Mouse (Mus musculus): ENCODE results near the gene Rps21. TPM values are rescaled to one million over a fixed set of nuclear protein-coding genes. Genes with fewer than 3 reads are reported as not detected.

Gene Rps21
- polyA plus RNA-seq, 1 experiment from 2014 or later: 550 TPM

DNA sequence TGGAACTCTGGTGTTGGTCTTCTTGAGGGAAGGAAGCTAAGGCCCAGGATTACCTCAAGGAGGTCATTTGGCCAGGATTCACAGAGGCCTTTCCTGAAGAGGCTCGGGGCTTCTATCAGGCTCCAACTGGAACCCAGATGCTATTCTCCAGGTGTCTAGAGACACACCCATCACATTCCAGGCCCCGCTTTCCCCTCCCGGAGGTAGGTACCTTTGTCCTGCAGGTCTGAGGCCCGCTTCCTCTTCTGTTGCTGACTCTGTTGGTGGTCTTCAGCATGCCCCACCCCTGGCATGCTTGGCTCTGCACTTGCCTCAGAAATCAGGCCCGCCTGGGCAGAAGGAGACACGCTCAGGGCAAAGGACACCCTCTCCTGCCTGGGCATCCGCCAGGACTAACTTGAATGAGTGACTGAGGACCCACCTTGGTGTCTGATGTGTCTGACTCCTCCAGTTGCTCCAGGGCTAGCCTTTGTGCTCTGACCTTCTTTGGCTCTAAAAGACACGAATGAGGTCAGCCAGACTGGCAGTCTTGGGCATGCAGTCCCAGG lies 20.7 kb downstream of the Rps21 start:
- H3K4me1 ChIP-seq: peaks cover 9% of the 10 kb centered on the region
- H3K9me3 ChIP-seq (replicated peaks): no peaks in the 10 kb centered on the region
- no peak overlapping the region for H3K27ac ChIP-seq
- WGBS: 64% methylated on average over 8 of the region's 8 CpGs
- H3K36me3 ChIP-seq (ENCODE audit: poor library complexity, severe bottlenecking): no peaks in the 10 kb centered on the region
- H3K9ac ChIP-seq: no peak overlapping the region
- 0 out of 2 replicates have a peak, but pooled peaks cover 10% of the 10 kb centered on the region for H3K27me3 ChIP-seq
- no peak overlapping the region for H3K4me3 ChIP-seq
- no peak for ATAC-seq
- no peak overlapping the region for H3K4me2 ChIP-seq

- H3K27me3 ChIP-seq: 0 out of 2 replicates have a peak, but pooled peaks cover 9% of the 10 kb centered on the region
- no peaks in the 10 kb centered on the region for H3K36me3 ChIP-seq (ENCODE audit: poor library complexity, severe bottlenecking)
- H3K4me1 ChIP-seq: 0 out of 2 replicates have a peak, but pooled peaks cover 4% of the 10 kb centered on the region
- H3K4me2 ChIP-seq: no peak overlapping the region
- 80% methylated on average over 8 of the region's 8 CpGs for WGBS
- no peaks in the 10 kb centered on the region for H3K9me3 ChIP-seq (replicated peaks)
- no peak for ATAC-seq
- H3K9ac ChIP-seq: no peak overlapping the region
- H3K4me3 ChIP-seq: no peak overlapping the region
- no peak overlapping the region for H3K27ac ChIP-seq
Measured at GRCm38 (mm10) chr2:180279321-180279720, 22.1 kb downstream of the Rps21 start.

DNA sequence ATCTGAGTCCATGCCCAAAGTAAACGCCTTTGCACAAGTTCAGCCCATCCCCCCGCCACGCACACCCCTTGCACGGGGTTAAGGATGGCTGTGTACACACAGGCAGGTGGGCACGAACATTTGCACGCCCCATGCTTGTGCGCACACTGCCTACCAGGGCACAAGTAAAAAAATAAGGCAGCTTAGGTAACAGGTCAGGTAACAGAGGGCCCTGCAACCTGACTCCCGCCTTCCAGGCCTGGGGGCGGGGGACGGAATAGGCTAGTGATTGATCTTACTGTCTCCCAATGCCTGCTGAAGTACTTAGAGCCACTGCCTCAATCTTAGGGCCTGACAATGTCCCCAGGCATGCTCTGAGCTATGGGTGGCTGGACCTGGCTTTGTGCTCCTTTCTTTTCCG lies 31.8 kb downstream of the Rps21 start:
- H3K36me3 ChIP-seq (ENCODE audit: poor library complexity, severe bottlenecking): no peaks in the 10 kb centered on the region
- 60% methylated on average over 11 of the region's 11 CpGs for WGBS
- no peak for ATAC-seq

GRCm38 (mm10) chr2:180289440-180290108 lies 32.4 kb downstream of the Rps21 start, which contains the start of gene Rbbp8nl:
TSS of gene Rbbp8nl (minus strand) at chr2:180289879.
- Histone ChIP-seq H3K4me1 (no peaks in the 10 kb centered on the region), H3K36me3 (ENCODE audit: poor library complexity, severe bottlenecking) (no peaks in the 10 kb centered on the region), H3K9me3 (replicated peaks) (no peaks in the 10 kb centered on the region), H3K4me2 (no peak within 1 kb of the TSS), H3K27me3 (no peaks in the 10 kb centered on the region), H3K9ac (no peak within 1 kb of the TSS), H3K27ac (no peak within 1 kb of the TSS), H3K4me3 (no peak within 1 kb of the TSS)
- no peak for ATAC-seq
- WGBS: 49% methylated on average over 16 of the region's 16 CpGs

More for the DNA sequence above, 31.8 kb downstream of the Rps21 start:
- no peak overlapping the region for H3K4me3 ChIP-seq
- H3K4me1 ChIP-seq: no peaks in the 10 kb centered on the region
- no peaks in the 10 kb centered on the region for H3K9me3 ChIP-seq (replicated peaks)
- no peak overlapping the region for H3K27ac ChIP-seq
- H3K9ac ChIP-seq: no peak overlapping the region
- no peaks in the 10 kb centered on the region for H3K27me3 ChIP-seq
- no peak overlapping the region for H3K4me2 ChIP-seq

DNA sequence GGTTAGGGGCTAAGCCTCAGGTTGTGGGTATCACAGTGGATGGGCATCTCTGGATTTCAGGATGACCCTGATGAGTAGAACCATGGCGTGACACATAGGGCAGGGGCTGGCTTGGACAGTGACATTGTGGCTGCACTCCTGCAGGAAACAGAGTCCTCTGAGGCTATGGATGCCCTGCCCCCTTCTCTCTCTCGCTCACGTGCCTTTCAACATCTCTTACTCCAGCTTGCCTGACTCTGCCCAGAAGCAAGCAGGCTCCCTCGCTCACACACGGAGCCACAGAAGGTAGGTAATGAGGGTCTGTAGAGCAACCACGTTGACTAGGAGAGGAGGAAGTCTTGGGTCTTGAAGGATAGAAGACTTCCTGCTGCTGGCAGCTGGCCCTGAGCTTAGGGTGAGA lies 33.3 kb downstream of the Rps21 start:
- Histone ChIP-seq H3K9ac (no peak overlapping the region), H3K4me3 (no peak overlapping the region), H3K4me2 (no peak overlapping the region), H3K27me3 (no peaks in the 10 kb centered on the region), H3K27ac (no peak overlapping the region), H3K9me3 (replicated peaks) (no peaks in the 10 kb centered on the region), H3K4me1 (no peaks in the 10 kb centered on the region), H3K36me3 (ENCODE audit: poor library complexity, severe bottlenecking) (no peaks in the 10 kb centered on the region)
- no peak for ATAC-seq
- WGBS: 69% methylated on average over 6 of the region's 6 CpGs

- no peaks in the 10 kb centered on the region for H3K36me3 ChIP-seq (ENCODE audit: poor library complexity, severe bottlenecking)
- no peaks in the 10 kb centered on the region for H3K27me3 ChIP-seq
- H3K27ac ChIP-seq: no peak overlapping the region
- H3K4me1 ChIP-seq: no peaks in the 10 kb centered on the region
- no peak for ATAC-seq
- H3K9ac ChIP-seq: no peak overlapping the region
- H3K9me3 ChIP-seq (replicated peaks): no peaks in the 10 kb centered on the region
- H3K4me3 ChIP-seq: no peak overlapping the region
- H3K4me2 ChIP-seq: no peak overlapping the region
- 84% methylated on average over 5 of the region's 5 CpGs for WGBS
Measured at GRCm38 (mm10) chr2:180291566-180291965, 34.4 kb downstream of the Rps21 start.

DNA sequence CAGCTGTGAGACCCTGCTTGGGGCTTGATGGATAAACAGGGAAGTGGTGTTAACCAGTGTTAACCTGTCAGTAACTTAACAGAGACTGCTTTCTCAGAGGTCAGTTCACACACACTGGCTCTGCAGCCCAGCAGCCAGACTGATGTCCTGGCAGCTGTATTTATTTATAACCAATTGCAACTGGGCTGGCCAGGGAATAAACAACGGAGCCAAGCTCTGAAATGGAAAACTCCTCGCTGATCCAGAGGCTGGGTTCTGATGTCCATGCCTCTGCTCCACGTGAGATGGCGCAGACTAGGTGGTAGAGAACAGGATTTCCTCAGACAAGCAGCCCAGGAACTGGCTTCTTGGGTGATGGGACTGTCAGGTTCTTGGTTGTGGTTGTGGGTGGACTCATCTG lies 34.8 kb downstream of the Rps21 start:
- ATAC-seq: no peak
- Histone ChIP-seq H3K4me1 (no peaks in the 10 kb centered on the region), H3K9ac (no peak overlapping the region), H3K27ac (no peak overlapping the region), H3K4me3 (no peak overlapping the region), H3K27me3 (no peaks in the 10 kb centered on the region), H3K36me3 (ENCODE audit: poor library complexity, severe bottlenecking) (no peaks in the 10 kb centered on the region), H3K9me3 (replicated peaks) (no peaks in the 10 kb centered on the region), H3K4me2 (no peak overlapping the region)
- WGBS: 83% methylated on average over 4 of the region's 4 CpGs

DNA sequence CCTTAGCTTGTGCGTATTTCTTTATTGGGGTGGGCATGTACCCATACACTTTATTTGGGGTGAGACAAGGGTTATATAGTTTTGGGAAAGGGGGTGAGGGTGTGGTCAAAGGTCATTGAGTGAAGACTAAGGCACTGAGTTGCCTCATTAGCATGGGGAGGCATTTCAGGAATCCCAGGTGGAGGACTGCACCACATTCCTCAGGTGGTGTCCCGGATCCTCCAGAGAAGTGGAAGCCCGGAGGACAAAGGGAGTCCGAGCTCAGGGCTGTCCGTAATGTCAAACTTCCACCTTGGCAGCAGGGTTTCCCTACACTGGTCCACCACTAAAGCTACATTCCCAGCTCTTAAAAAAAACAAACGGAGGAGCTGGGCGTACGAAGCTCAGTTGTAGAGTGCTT lies 35.7 kb downstream of the Rps21 start:
- H3K4me2 ChIP-seq: no peak overlapping the region
- 78% methylated on average over 8 of the region's 8 CpGs for WGBS
- no peaks in the 10 kb centered on the region for H3K27me3 ChIP-seq
- no peak overlapping the region for H3K27ac ChIP-seq
- H3K4me1 ChIP-seq: no peaks in the 10 kb centered on the region
- no peaks in the 10 kb centered on the region for H3K36me3 ChIP-seq (ENCODE audit: poor library complexity, severe bottlenecking)
- H3K4me3 ChIP-seq: no peak overlapping the region
- no peaks in the 10 kb centered on the region for H3K9me3 ChIP-seq (replicated peaks)
- no peak for ATAC-seq
- H3K9ac ChIP-seq: no peak overlapping the region

DNA sequence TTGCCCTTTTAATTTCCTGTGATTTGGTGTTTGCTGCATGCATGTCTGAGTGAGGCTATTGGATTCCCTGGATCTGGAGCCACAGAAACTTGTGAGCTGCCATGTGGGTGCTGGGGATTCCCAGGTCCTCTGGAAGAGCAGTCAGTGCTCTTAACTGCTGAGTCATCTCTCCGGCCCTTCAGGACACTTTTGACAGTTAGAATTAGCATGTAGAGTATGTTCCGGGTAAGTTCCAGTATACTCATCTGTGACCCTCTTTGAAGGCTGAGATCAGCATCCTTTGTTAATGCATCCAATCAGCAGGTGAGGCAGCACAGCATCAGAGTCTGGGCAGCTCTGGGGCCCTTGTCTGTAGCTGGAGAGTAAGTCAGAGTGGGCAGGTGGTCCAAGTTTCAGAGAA lies 43.1 kb downstream of the Rps21 start:
- H3K4me2 ChIP-seq: no peak overlapping the region
- no peaks in the 10 kb centered on the region for H3K27me3 ChIP-seq
- no peaks in the 10 kb centered on the region for H3K9me3 ChIP-seq (replicated peaks)
- ATAC-seq: no peak
- H3K36me3 ChIP-seq (ENCODE audit: poor library complexity, severe bottlenecking): no peaks in the 10 kb centered on the region
- 80% methylated on average over 2 of the region's 2 CpGs for WGBS
- no peak overlapping the region for H3K4me3 ChIP-seq
- H3K27ac ChIP-seq: no peak overlapping the region
- no peaks in the 10 kb centered on the region for H3K4me1 ChIP-seq
- H3K9ac ChIP-seq: no peak overlapping the region

GRCm38 (mm10) chr2:180300771-180301170 lies 43.6 kb downstream of the Rps21 start:
- ATAC-seq: no peak
- H3K4me2 ChIP-seq: no peak overlapping the region
- H3K36me3 ChIP-seq (ENCODE audit: poor library complexity, severe bottlenecking): no peaks in the 10 kb centered on the region
- H3K4me1 ChIP-seq: no peaks in the 10 kb centered on the region
- H3K9me3 ChIP-seq (replicated peaks): no peaks in the 10 kb centered on the region
- 63% methylated on average over 5 of the region's 5 CpGs for WGBS
- H3K4me3 ChIP-seq: no peak overlapping the region
- no peaks in the 10 kb centered on the region for H3K27me3 ChIP-seq
- no peak overlapping the region for H3K27ac ChIP-seq
- H3K9ac ChIP-seq: no peak overlapping the region

DNA sequence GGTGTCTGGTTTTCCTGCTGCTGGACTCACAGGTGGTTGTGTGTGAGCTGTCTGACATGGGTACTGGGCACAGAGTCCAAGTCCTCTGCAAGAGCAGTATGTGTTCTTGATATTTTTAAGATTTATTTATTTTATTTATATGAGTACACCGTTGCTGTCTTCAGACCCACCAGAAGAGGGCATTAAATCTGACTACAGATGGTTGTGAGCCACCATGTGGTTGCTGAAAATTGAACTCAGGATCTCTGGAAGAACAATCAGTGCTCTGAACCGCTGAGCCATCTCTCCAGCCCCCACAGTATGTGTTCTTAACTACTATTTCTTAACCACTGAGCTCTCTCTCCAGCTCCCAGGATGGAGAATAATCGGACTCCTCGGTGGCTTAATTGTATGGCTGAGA lies 45.0 kb downstream of the Rps21 start:
- no peaks in the 10 kb centered on the region for H3K36me3 ChIP-seq (ENCODE audit: poor library complexity, severe bottlenecking)
- H3K4me2 ChIP-seq: no peak overlapping the region
- ATAC-seq: no peak
- H3K27me3 ChIP-seq: no peaks in the 10 kb centered on the region
- H3K4me3 ChIP-seq: no peak overlapping the region
- H3K9ac ChIP-seq: no peak overlapping the region
- no peak overlapping the region for H3K27ac ChIP-seq
- 76% methylated on average over 4 of the region's 4 CpGs for WGBS
- H3K4me1 ChIP-seq: no peaks in the 10 kb centered on the region
- H3K9me3 ChIP-seq (replicated peaks): no peaks in the 10 kb centered on the region

- H3K27me3 ChIP-seq: no peaks in the 10 kb centered on the region
- H3K4me2 ChIP-seq: no peak overlapping the region
- no peak overlapping the region for H3K9ac ChIP-seq
- H3K9me3 ChIP-seq (replicated peaks): no peaks in the 10 kb centered on the region
- H3K27ac ChIP-seq: no peak overlapping the region
- 92% methylated on average over 12 of the region's 12 CpGs for WGBS
- no peak overlapping the region for H3K4me3 ChIP-seq
- H3K36me3 ChIP-seq (ENCODE audit: poor library complexity, severe bottlenecking): no peaks in the 10 kb centered on the region
- H3K4me1 ChIP-seq: no peaks in the 10 kb centered on the region
- no peak for ATAC-seq
Measured at GRCm38 (mm10) chr2:180303468-180303867, 46.3 kb downstream of the Rps21 start.

DNA sequence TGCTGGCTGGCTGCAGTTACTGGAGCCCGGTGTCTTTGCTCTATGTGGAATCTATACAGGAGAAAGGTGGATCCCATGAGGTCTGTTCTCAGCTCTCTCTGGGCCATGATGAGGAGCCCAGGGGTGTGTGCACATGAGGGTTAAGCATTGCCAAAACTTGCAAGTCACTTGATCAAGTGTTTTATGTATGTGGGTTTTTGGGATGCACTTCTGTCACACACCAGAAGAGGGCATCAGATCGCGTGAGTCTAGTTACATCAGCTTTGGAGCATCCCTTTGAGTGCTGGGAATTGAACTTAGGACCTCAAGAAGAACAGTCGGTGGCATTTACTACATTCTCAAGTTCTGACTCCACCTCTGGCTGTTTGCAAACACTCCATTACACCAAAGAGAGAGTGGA lies 47.4 kb downstream of the Rps21 start:
- no peak for ATAC-seq
- no peak overlapping the region for H3K9ac ChIP-seq
- 59% methylated on average over 4 of the region's 4 CpGs for WGBS
- no peaks in the 10 kb centered on the region for H3K27me3 ChIP-seq
- no peak overlapping the region for H3K4me3 ChIP-seq
- H3K9me3 ChIP-seq (replicated peaks): no peaks in the 10 kb centered on the region
- H3K36me3 ChIP-seq (ENCODE audit: poor library complexity, severe bottlenecking): no peaks in the 10 kb centered on the region
- no peak overlapping the region for H3K4me2 ChIP-seq
- H3K27ac ChIP-seq: no peak overlapping the region
- no peaks in the 10 kb centered on the region for H3K4me1 ChIP-seq
